Mouse (Mus musculus) thymus, postnatal 36 days (tissue): ENCODE data around the gene Slc43a1.
A peak's percentile ranks its signal among the peaks of the same experiment; 100 is the strongest.
"Not testable (repeated sequence)": the region's sequence is repeated elsewhere in the genome, so short reads cannot be mapped to it uniquely, and the experiment has no call there.

Experiments
- DNase-seq, 2 experiments: peaks; one replicate each; pipeline ENCODE4 v3.0.0; 2022; ENCODE audit warnings: mixed read lengths in 2 of 2

Gene Slc43a1

GRCm38 (mm10) chr2:84838593-84838949, at the start of gene Slc43a1:
Gene Slc43a1 (plus strand): TSS chr2:84838850.
- DNase-seq: no peak

GRCm38 (mm10) chr2:84790418-84790817, 48.2 kb upstream of the Slc43a1 start:
- DNase-seq: no peak

- no peak for DNase-seq
Observed at GRCm38 (mm10) chr2:84792516-84792915, 46.1 kb upstream of the Slc43a1 start.

GRCm38 (mm10) chr2:84793154-84793553, 45.5 kb upstream of the Slc43a1 start:
- DNase-seq: no peak

- DNase-seq: no peak
Observed at GRCm38 (mm10) chr2:84793871-84794270, 44.8 kb upstream of the Slc43a1 start.

GRCm38 (mm10) chr2:84797833-84798492, 40.7 kb upstream of the Slc43a1 start:
- DNase-seq: peak; percentile 29 to 33

GRCm38 (mm10) chr2:84798493-84798921, 40.1 kb upstream of the Slc43a1 start, which contains the start of gene Ube2l6:
Gene Ube2l6 (plus strand): TSS chr2:84798828.
- peak; percentile 41 to 42 for DNase-seq

GRCm38 (mm10) chr2:84799041-84799561, 39.5 kb upstream of the Slc43a1 start:
- DNase-seq: peak; percentile 25

GRCm38 (mm10) chr2:84800304-84800703, 38.3 kb upstream of the Slc43a1 start:
- no peak for DNase-seq

- not testable (repeated sequence) for DNase-seq
Observed at GRCm38 (mm10) chr2:84801223-84801622, 37.4 kb upstream of the Slc43a1 start.

- DNase-seq: no peak
Observed at GRCm38 (mm10) chr2:84803963-84804362, 34.7 kb upstream of the Slc43a1 start.

GRCm38 (mm10) chr2:84806546-84806945, 32.1 kb upstream of the Slc43a1 start:
- no peak for DNase-seq

GRCm38 (mm10) chr2:84809330-84809729, 29.3 kb upstream of the Slc43a1 start:
- DNase-seq: no peak

GRCm38 (mm10) chr2:84810526-84810885, 28.1 kb upstream of the Slc43a1 start:
- DNase-seq: no peak

GRCm38 (mm10) chr2:84810886-84811577, 27.6 kb upstream of the Slc43a1 start:
- peak; percentile 78 to 80 for DNase-seq

- no peak for DNase-seq
Observed at GRCm38 (mm10) chr2:84811880-84812279, 26.8 kb upstream of the Slc43a1 start.

- DNase-seq: no peak
Observed at GRCm38 (mm10) chr2:84812676-84813075, 26.0 kb upstream of the Slc43a1 start.

- no peak for DNase-seq
Observed at GRCm38 (mm10) chr2:84819861-84820260, 18.8 kb upstream of the Slc43a1 start.

- no peak for DNase-seq
Observed at GRCm38 (mm10) chr2:84822552-84822951, 16.1 kb upstream of the Slc43a1 start, which contains the start of gene Smtnl1. Gene Smtnl1 (minus strand): TSS chr2:84822652.

GRCm38 (mm10) chr2:84823237-84823636, 15.4 kb upstream of the Slc43a1 start:
- DNase-seq: no peak

GRCm38 (mm10) chr2:84826488-84827282, 12.0 kb upstream of the Slc43a1 start, which contains the start of gene Timm10:
Gene Timm10 (plus strand): TSS chr2:84826997.
- DNase-seq: peak; percentile 63 to 66

- DNase-seq: no peak
Observed at GRCm38 (mm10) chr2:84827283-84827920, 11.2 kb upstream of the Slc43a1 start.
